Mouse (Mus musculus): Measurements from ENCODE around the gene S100a16. TPM values are rescaled to one million over a fixed set of nuclear protein-coding genes. Genes with fewer than 3 reads are reported as not detected.

Gene S100a16
- not detected for polyA plus RNA-seq (2017; shearing (Covaris generic))

DNA sequence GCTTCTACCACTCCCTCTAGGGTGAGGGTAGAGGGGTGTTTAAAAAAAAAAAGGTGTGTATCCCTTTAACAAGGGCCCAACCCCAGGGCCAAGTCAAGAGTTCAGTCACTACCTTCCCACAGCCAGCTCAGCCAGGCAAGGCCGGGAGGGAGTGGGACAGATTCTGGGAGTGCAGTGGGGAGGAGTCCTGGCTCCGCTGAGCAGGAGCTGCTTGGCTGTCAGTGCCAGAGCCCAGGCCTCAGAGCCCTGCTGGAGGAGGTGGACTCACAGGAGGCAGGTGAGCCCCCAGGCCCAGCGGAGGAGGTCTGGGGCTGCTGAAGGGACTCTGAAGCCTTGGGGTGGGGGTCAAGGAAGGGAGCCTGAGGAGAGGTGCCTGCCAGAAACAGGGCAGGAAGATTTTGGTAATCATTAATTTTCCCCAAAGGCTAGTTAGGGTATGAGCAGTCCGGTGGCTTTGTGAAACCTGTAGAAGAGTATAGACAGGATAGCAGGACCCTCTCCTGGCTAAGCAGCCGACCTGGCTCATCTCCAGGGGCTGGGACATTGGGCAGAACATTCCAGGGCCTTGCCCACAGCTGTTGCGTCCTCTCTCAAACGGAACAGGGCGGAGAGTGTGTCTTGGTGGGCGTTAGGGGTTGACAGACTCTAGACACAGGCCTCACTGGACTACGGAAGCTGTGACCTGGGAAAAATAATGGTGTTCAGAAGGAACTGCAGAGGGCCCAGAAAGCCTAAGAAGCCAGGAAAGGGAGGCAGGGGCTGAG is at the start of gene S100a16:
S100a16 (plus strand) TSS at position 114 of the 764 bp plus-strand sequence.
- ATAC-seq = no peak

DNA sequence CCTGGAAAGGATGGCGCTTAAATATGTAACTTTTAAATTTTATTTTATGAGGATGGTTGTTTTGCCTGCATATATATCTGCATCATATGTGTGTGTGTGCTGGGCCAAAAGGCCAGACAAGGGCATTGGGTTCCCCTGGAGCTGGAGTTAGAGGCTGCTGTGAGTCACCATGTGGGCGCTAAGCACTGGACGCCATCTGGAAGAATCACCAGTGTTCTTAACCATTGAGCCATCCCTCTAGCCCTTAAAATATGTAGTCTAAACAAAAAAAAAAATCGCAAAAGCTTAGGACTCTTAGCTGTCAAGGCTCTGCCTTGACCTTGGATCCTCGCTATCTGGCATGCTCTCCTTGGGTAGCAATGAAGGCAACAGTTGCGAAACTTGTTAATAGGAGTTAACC is 48.5 kb upstream of the S100a16 start:
- no peak for ATAC-seq

DNA sequence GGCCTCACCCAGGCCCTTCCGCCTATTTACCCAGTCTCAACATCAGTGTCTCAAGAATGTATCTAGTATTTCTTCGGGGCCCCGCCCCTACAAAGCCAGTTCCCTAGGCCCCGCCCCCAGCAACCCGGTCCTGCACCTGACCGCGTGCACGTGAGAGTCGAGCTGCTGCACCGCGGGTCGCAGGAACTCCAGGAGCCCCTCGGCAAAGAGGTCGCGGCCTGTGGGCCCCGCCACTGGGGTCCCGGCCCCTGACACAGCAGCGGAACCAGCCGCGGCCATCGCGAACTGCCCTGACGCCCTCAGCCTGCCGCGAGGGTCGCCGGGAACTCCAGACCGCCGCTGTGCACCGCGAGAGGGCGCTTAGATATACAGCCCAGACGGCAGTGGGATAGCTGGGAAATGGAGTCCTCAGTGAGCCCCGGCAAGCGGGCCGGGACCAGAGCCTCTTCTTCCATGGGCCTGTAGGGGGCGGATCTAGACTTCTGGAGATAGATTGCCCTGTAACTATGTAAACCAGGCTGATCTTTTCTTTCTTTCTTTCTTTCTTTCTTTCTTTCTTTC is 46.3 kb upstream of the S100a16 start, which contains the start of gene Snapin:
Snapin (minus strand) TSS at position 338 of the 561 bp plus-strand sequence.
- peak; percentile 97 for ATAC-seq

DNA sequence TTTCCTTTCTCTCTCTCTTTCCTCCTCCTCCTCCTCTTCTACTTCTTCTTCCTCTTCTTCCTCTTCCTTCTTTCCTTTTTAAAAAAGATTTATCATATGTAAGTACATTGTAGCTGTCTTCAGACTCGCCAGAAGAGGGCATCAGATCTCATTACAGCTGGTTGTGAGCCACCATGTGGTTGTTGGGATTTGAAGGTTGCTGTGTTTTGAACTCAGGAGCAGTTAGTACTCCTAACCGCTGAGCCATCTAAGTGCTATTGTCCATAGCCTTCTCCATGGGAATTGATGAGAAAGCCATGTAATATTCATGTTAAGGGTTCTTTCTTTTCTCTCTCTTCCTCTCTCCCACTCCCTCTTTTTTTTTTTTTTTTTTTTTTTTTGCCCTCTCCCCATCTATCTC is 45.7 kb upstream of the S100a16 start:
- peak; percentile 31 for ATAC-seq

DNA sequence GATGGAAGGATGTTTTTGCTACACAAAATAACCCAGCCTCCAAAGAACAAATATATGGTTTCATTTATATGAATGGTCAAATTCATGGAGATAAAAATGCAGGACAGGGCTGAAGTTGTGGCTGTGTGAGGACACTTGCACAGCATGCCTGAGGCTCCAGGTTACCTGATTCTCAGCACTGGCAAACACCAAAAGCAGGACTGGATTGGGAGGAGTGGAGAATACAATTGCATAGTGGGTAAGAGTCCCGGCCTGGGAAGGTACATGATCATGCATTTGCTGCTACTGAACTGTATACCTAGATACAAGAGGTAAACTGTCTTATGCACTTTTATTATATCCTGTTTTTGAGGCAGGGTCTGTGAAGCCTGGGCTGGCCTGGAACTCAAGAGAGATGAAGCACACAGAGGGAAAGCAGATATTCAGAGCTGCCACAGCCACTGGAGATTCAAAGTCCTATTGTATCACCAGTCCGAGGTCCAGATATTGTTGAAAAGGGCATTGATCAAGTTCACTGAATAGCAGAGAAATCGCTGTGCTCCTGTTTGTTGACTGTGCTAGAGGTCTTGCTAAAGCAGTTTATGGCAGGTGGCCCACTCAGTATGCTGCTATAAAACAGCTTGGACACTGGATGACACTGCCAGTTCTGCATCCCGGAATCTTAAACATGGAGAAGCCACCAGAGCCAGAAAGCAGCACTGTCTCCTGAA is 43.1 kb upstream of the S100a16 start:
- no peak for ATAC-seq

DNA sequence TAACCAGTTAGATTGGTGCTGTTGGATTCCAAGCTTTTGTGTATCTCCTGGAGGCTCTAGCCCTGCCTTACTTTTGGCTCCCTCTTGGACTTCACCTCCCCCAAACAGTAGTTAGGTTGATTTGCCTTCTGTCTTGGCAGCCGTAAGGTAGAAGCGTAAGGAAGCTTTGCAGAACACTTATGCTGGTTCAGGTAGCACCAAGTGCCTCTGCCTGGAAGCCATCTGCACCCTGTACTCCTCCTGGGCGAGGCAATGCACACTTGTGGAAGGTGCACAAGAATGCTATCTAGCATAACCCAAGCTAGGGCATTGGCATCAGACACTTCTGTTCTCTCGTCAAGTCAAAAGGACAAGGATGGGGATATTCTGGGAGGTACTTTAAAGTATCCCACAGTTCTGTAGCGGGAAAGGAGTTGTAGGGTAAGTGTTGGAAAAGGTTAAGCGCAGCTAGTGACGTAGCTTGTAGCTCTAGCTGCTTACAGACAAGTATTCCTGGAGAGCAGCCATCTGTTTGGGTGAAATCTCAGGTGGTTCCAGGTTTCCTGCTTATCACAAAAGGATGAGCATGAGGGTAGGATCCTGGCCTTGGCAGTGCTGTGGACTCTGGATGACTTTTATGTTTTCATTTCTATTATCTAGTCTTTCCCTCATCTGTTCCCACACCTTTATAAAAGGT is 41.1 kb upstream of the S100a16 start:
- no peak for ATAC-seq

DNA sequence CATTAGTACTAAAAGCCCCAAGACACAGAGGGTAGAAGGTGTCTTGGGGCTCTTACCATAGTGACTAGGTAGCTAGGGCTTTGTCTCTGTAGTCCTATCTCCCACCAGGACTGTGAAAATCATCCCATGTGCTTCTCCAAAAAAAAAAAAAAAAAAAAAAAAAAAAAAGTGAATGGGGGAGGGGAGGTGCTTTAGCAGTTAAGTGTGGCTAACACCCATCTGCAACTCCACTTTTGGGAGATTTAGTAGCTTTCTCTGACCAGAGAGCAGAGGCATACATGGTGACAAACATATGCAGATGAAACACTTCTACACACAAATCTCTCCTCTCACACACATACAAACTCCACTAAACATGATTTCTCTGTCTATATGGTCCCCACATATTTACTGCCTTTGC is 39.5 kb upstream of the S100a16 start:
- no peak for ATAC-seq

DNA sequence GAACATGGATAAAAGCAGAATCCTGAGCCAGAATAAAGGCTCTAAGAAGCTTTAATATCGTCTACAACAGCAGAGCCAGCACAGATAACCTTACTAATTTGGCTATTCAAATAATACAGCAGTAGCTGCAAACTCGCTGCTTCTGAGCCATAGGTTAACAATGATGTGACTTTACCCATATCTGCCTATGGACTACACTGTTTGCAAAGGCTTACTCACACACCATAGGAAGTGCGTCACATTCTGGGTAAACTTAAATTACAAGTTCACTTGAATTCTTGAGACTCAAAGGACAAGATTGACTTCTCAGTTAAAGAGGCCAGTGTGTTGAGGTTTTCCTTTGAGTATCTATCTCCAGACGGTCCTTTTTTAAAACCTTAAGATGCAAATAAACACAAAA is 33.6 kb upstream of the S100a16 start:
- no peak for ATAC-seq

DNA sequence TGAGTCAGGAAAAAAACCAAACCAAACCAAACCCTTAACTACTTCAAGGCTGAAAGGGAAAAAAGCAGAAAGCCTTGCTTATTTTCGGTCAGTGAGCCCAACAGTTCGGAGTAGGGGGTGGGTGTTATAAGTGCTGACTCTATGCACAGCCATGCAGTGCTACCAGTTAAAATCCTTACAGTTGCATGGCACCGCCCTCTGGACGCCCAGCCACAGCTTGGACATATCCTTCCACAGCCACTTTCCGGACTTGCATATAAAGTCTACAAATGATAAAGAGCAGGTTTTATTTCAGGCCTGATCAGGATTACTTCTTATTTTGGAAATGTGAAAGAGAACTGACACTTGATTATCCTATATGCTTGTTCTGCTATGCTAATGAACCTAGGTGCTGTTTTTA is 31.8 kb upstream of the S100a16 start:
- ATAC-seq = no peak

DNA sequence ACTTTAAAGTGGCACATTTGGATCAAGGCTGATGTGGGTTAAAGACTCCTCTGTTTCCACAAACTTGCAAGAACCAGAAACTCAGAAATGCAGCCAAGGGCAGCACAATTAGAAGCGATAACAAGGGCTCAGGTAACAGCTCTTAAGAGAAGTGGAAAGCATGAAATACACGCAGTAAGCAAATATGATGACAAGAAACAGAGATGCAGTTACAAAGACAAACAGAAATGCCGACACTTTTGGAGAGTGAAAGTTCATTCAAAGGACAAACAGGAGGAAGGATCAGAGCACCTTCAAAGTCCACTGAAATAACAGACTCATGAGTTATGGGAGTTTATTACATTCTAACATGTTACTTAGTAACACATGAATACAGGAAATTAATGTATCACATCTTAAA is 30.7 kb upstream of the S100a16 start:
- no peak for ATAC-seq

DNA sequence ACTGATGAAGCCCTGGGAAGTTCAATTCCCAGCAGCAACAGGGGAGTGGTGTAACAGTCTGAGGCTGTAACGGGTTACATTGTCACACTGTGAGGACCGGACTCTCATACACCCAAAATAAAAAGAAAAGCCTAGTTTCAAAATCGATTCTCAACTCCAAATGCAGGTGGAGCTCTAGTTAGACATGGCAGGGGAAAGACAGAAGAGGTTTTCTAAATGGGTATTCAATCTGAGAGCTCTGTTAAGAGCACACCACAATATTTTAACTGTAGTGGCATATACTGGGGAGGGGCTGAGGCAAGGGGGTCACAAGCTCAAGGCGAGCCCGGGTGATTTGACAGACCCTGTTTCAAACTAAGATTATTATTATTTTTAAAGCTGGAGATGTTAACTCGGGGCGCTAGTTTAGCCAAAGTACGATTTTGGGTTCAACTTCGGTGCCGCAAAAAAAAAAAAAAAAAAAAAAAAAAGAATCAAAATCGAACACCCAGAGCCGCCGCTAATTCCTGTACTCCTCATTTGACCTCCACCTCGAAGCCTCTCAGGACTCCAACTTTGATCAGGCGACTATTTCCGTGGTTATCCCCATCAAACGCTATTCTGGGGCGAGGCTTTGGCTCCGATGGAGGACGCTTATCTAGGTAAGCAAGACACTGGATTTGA is 28.6 kb upstream of the S100a16 start:
- no peak for ATAC-seq

DNA sequence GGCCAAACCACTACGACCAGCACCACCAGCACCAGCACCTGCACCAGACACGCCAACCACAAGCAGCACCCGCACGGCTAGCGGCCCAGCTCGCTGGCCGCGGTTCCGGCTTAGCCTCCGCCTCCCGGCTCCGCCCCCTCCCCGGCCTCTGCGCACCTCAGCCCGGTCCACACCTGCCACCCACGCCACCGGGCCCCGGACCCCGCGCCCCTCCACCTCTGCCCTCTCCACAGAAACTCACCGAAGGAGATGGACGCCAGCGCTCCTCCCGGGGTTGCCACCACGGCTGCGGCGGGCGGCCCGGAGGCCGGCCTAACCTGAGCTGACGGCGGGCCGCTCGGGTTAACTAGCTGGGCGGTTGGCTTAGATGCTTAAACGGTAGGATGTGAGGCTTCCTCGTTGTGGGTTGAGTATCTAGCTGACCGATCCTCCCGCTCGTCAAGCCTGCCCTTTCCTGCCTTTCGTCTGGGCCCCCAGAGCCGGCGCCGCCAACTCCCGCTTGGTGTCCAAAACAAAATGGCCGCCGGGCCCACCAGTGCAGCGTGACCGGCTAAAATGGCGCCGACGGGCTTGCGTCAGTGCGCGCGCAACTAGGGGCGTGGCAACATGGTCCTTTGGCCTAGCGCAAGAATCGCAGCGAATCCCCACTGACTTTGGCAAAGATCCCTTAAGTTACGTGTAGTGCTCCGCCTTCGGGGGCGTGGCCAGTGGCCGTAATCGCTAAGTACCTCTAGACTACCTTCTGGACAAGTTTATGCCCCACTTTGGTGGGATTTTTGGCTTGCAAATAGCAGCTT is 27.9 kb upstream of the S100a16 start, which contains the start of gene Chtop:
Chtop (minus strand) TSS at position 549 of the 797 bp plus-strand sequence.
- peak; percentile 88 for ATAC-seq

DNA sequence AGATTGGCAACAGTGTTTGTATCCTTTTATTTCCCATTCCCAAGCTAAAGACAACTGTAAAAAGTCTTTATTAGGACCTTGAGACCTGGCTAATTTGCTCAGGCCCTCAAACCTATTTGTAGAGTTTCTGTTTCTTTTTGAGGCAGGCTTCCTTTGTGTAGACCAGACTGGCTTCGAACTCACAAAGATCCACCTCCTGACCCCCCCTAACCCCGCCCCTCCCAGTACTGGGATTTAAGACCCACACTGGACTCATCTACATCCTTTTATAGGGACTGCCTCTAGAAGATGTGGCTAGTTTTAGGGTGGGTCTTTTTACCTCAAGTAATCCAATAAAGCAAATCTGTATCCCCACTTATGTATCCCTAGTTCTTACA is 27.3 kb upstream of the S100a16 start:
- ATAC-seq = peak; percentile 23

DNA sequence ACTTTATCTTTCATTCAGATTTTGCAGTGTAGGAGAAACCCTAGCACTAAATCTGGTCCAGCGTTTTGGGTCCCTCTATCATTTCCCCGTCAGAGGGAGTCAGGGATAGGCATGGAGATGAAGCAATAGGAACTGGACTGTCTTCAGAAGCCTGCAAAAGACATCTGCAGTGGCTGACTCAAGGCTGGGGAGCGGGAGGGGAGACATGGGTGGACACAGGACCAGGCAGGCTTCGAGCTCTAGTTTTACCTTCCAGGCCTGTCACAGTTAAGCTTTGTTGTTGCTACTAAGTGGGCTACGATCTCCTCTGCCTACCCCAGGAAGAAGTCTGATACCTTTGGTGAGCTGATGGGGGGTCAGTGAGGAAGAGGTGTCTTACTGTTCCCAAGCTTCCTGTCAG is 24.8 kb upstream of the S100a16 start:
- ATAC-seq = no peak

DNA sequence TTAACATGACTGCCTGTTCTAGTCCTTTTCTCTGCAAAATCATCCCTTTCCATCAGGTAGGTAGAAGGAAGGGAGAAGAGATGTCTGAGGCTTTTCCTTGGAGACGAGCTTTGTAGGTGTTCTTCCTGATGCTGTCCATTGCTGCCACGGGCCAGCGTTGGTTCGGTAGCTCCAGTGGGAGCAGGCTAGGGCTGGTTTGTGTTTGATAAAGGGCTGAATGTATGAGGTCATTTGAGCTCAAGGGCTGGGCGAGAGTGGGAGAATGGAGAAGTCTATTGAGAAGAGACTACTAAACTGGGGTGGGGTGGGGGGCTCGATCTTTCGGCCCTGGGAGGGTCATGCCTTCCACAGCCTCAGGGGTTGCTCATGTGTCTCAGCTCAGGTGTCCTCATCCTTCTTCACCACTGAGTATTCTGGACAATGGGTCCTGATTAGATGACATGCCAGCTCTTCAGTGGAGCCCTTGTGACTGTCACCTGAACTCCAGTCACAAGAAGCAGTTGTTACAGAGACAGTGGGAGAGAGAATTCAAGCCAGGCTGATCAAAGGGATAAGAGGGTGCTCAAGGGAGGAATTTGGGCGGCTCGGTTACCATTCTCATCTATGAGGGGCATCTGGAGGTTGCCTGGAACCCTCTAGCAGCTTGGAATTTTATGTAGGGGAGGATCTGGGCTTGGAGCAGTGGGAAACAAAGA is 24.0 kb upstream of the S100a16 start:
- ATAC-seq = no peak

DNA sequence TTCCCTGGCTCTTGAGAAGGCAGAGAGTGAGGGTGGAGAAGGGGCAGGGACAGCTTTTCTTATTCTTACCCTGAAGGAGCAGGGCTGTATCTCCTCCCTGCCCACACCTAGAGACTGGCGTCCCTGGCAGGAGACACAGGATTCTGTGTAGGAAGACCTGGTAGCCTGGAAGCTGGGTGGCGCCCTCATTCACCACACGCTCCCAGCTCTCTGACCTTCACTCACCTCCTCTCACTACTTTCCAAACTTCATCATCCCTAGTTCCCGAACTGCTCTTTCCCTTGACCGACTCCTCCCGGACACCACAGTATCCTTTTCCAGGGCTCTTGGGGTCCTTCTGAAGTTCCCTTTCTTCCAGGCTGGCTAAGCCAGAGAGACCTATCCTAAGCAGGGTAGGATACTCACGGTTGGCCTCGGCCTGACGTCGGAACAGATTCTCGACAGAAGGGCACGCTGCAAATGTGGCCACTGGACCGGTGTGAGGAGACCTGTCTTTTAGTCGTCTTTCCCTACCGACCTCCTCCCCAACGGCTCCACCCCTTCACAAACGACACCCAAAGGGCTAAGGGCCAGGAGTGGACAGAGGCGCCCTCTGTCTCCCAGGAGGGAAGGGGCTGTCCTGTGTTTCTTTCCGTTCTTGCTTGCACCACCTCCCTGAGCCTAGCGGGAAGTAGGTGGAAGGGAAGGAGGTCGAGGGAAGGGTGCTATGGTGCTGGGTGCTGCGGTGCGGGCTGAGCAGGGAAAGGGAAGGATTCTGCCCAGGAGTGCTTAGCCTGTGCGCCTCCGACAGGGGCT is 23.1 kb upstream of the S100a16 start, which contains the start of the genes S100a1 and S100a13:
S100a1 (minus strand) TSS at position 597 of the 795 bp plus-strand sequence.
S100a13 (plus strand) TSS at position 640 of the 795 bp plus-strand sequence.
- ATAC-seq = peak; percentile 19

DNA sequence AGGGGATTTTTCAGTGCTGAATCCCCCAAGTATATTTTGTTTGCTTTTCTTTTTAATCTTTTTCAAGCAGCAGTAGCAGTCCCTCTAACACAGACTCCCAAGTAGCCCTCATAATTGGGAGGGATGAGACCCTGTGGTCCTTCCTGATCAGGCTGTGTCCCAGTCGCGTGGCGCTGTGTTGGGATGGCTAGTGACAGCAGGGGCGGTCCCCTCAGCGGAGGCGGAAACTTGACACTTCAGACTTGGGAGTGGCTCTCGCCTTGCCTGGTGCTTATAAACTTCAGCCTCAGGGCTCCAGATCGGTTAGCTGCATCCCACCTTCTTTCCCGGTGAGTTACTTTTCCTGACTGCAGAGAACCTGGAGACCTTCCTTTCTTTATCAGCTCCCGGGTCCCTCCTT is 22.4 kb upstream of the S100a16 start:
- peak; percentile 89 for ATAC-seq

DNA sequence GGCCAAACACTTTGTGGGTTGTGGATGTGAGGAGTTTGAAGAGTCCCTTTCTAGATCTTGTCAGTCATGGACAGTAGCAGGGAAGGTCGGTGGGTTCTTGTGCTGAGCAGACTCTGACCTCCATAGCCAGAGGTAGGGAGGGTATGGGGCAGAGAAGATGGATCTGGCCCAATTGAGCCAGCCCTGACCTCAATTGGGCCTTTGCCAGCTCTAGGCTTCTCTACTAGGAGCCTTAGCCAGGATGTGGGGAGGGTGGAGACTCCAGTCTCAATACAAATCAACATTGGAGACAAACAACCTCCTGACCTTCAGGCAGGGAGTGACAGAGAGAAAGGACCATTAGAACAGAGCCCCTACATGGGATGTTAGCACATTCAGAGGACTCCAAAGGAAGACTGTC is 21.8 kb upstream of the S100a16 start:
- peak; percentile 13 for ATAC-seq

DNA sequence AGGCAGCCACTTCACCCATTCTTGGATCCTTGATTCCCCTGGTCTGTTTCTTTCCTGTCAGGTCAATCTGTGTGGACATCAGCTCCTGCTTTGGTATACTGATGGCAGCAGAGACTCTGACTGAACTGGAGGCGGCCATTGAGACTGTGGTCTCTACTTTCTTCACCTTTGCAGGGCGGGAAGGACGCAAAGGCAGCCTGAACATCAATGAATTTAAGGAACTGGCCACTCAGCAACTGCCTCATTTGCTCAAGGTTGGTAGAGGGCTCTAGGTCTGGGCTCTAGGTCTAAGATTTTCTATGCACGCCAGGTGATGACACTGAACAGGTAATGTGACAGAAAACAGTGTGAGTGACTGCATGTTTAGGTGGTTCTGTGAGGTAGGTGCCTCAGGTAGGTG is 21.3 kb upstream of the S100a16 start:
- no peak for ATAC-seq

DNA sequence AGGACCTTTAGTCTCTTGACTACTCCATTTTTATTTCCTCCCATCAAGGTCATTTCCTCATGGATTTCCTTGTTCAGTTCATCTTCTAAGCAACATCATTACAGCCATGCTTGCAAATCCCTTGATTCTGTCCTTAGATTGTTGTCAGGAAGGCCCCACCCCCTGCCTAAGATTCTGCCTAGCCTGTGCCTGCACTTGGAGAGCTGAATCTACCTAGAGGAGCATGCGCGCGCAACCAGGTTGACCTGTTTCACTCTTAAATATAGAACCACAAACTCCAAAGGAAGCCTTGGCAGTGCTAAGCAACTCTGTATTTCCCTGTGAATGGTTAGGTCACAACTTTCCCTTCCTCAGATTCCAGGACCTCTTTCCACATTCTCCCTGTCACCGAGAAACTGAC is 19.3 kb upstream of the S100a16 start:
- no peak for ATAC-seq
